Mouse (Mus musculus) embryonic facial prominence, embryonic 10.5 days (tissue): ENCODE measurements around the gene Rtn4ip1. TPM values are rescaled to one million over a fixed set of nuclear protein-coding genes. Genes with fewer than 3 reads are reported as not detected.

Experiments used
- DNase-seq: peaks from one replicate; pipeline ENCODE4 v3.0.0-alpha.2; 2017; ENCODE audit warnings: low spot score
- H3K27ac ChIP-seq: fragments of 300-500 bp; sonication (generic); replicated peaks from 2 replicates; pipeline ENCODE4 v1.5.1; 2016; ENCODE audit warnings: mild to moderate bottlenecking
- H3K27me3 ChIP-seq: fragments of 300-500 bp; sonication (generic); replicated peaks from 2 replicates; pipeline ENCODE4 v1.6.1; 2016; ENCODE audit warnings: low read depth, mild to moderate bottlenecking; ENCODE audit not compliant: poor library complexity, severe bottlenecking
- H3K36me3 ChIP-seq: fragments of 300-500 bp; sonication (generic); replicated peaks from 2 replicates; pipeline ENCODE4 v1.6.1; 2016; ENCODE audit warnings: mild to moderate bottlenecking, moderate library complexity
- H3K4me1 ChIP-seq: fragments of 300-500 bp; sonication (generic); 2 replicates; pipeline ENCODE4 v1.6.1; 2016
- H3K4me3 ChIP-seq: fragments of 300-500 bp; sonication (generic); 2 replicates; pipeline ENCODE4 v1.5.1; 2016; ENCODE audit warnings: mild to moderate bottlenecking, moderate library complexity
- H3K9me3 ChIP-seq: fragments of 300-500 bp; sonication (generic); 2 replicates; pipeline ENCODE4 v1.6.1; 2016; ENCODE audit warnings: mild to moderate bottlenecking
- WGBS: fragments of 180-500 bp; shearing (Covaris S2); methylation state at CpG from one replicate; pipeline ENCODE4 v1.1.7; 2016; 5-methylcytosine and 5-hydroxymethylcytosine counted together
- polyA plus RNA-seq: library from polyadenylated mRNA; unstranded; fragments of >200 nt; fragmentation: Nextera tagmentation; extraction: Ambion mirVana; gene quantifications from 2 replicates; pipeline ENCODE4 v1.2.1, GENCODE M21; 2016

Gene Rtn4ip1
- polyA plus RNA-seq, 1 experiment from 2014 or later, result 19.5 TPM

DNA sequence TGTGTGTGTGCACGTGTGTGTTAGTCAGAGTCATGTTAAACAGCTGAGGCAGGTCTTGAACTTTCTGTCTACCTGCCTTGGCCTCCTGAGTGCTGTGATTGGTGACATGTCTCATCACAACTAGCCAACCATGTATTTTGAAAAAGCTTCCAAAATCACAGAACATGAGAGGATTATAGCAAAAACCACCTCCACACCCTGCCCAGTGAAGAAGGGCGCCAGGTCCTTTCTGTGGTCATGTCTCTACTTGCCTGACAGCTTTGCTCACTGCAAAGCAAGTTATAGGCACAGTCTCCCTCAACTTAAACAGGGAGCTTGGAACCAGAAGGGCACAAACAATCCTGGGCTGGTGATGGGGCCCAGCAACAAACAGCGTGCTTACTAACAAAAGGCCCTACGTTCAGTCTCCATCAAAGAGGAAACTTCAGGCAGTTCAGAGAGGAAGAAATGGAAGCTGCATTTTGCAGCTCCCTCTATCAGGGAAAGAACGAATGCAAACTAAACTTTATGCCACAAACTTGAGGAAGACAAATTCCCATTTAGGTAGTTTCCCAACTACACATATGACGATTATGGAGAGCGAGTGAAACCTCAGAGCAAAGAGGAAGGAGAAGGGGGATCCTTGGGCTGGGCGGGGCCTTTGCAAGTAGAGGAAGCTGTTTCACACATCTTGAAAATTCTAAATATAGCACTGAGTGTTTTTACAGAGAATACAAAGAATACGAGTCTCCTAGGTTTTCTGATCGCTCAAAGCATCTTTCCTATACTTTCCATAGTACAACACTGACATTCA lies 94.4 kb downstream of the Rtn4ip1 start:
- no peak for DNase-seq
- 81% methylated on average over 10 of the region's 10 CpGs for WGBS
- Histone ChIP-seq H3K9me3 (no peaks in the 10 kb centered on the region), H3K4me1 (0 out of 2 replicates have a peak, but pooled peaks cover 3% of the 10 kb centered on the region), H3K27ac (no peak overlapping the region), H3K36me3 (no peaks in the 10 kb centered on the region), H3K27me3 (peaks cover 31% of the 10 kb centered on the region), H3K4me3 (no peak overlapping the region)

DNA sequence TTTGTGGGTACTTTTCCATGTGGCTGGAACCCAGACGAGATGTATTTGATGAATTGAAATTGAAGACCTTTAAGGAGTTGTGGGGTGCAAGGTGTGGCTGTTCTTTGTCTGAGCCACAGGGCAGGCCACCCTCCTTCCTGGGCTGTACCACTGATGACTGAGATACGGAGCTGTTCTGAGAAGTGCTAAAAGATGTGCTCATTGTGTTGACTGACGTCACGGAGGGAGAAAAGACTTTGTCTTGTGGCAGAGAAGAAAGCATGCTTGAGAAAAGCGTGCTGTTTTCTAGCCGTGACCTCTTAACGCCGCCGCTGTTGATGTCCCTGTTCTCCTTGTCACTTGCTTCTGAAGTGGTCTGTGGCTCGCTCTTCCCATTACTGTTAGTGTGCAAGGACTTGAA lies 95.7 kb downstream of the Rtn4ip1 start:
- H3K27ac ChIP-seq, result no peak overlapping the region
- H3K4me3 ChIP-seq, result no peak overlapping the region
- no peaks in the 10 kb centered on the region for H3K9me3 ChIP-seq
- peaks cover 8% of the 10 kb centered on the region; the same call in 1 of the 2 replicates for H3K4me1 ChIP-seq
- no peaks in the 10 kb centered on the region for H3K36me3 ChIP-seq
- no peak for DNase-seq
- WGBS, result 84% methylated on average over 10 of the region's 10 CpGs
- peaks cover 43% of the 10 kb centered on the region for H3K27me3 ChIP-seq

DNA sequence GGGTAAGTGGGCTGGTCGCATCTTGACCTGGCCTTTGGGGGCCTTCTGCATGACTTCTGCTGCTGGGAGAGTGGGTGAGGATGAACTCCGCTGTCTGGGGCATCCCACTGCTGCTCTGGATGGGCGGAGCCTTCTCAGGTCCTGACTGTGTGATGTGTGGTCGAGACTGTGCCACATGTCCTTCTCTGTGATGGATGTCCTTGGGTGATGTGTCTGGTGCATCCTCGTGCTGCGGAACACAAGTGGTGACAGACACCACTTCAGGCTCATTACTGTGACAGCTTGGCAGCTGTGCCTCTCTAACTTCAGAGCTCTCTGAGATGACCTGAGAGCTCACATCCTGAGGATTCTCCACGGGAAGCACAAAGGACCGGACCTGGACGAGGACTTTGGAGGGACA lies 96.4 kb downstream of the Rtn4ip1 start:
- Histone ChIP-seq H3K27me3 (peaks cover 51% of the 10 kb centered on the region), H3K4me1 (peaks cover 14% of the 10 kb centered on the region; the same call in 1 of the 2 replicates), H3K9me3 (no peaks in the 10 kb centered on the region), H3K4me3 (no peak overlapping the region), H3K27ac (no peak overlapping the region), H3K36me3 (no peaks in the 10 kb centered on the region)
- 79% methylated on average over 9 of the region's 9 CpGs for WGBS
- DNase-seq, result no peak

DNA sequence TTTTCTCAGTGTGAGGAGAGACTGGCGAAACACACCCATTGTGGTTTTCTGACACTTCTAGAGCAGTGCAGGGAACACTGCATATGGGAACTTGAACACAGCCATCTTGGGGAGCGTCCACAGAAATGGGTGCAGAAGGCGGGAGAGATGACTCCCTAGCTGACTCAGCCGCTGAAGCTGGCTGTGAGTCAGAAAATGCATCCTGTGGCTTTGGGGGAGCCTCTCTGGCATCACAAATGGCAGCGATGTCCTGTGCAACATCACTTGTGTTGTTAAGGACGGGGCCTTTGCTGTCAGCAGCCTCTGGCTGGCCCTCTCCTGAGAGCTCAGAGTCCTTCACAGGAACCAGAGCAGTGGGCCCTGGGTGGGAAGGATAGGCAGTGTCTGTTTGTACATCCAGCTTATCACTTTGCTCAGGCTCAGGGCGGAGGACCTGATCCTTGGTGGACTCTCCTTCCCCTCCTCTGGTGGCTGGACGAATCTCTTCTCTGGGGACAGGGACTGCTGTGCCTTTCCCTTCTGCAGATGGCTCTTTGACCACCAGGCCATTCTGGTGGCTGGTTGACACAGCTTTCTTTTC lies 97.0 kb downstream of the Rtn4ip1 start:
- no peak for DNase-seq
- Histone ChIP-seq H3K9me3 (no peaks in the 10 kb centered on the region), H3K27me3 (peaks cover 56% of the 10 kb centered on the region), H3K27ac (no peak overlapping the region), H3K36me3 (no peaks in the 10 kb centered on the region), H3K4me3 (no peak overlapping the region), H3K4me1 (peaks cover 20% of the 10 kb centered on the region)
- WGBS, result 87% methylated on average over 8 of the region's 8 CpGs

DNA sequence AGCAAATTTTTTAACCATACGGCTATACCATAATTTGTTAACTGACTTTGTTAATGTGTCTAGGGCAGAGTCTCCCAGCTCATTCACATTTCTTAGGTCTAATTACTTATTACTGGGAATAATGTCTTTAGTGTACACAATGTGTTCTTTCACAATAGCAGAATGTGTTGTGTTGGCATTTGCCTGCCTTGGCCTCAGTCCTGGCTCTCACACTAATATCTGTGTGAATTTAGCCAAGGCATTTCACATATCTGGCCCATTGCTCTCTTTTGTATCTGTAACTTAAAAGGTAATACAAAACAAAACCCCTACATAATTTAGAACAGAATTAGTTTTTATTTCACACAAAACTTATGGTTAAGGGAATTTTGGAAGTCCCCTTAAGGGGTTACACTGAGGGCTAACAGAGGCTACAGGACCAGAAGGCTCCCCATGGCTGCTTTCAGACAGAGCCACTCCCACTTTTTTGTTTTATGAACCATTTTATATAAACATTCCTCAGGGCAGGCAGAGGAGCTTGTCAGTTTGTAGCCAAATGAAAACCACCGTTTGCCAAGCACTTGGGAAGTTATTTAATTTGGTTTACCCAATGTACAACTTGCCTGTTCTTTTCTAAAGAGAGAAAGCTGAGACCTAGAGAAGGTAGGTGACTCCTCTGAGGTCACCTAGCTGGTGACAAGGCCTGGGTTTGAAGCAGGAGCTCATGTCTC lies 98.7 kb downstream of the Rtn4ip1 start:
- peaks cover 30% of the 10 kb centered on the region for H3K4me1 ChIP-seq
- H3K9me3 ChIP-seq, result no peaks in the 10 kb centered on the region
- 69% methylated on average over 2 of the region's 2 CpGs for WGBS
- H3K36me3 ChIP-seq, result no peaks in the 10 kb centered on the region
- H3K4me3 ChIP-seq, result no peak overlapping the region
- DNase-seq, result no peak
- H3K27me3 ChIP-seq, result peaks cover 74% of the 10 kb centered on the region
- no peak overlapping the region for H3K27ac ChIP-seq

DNA sequence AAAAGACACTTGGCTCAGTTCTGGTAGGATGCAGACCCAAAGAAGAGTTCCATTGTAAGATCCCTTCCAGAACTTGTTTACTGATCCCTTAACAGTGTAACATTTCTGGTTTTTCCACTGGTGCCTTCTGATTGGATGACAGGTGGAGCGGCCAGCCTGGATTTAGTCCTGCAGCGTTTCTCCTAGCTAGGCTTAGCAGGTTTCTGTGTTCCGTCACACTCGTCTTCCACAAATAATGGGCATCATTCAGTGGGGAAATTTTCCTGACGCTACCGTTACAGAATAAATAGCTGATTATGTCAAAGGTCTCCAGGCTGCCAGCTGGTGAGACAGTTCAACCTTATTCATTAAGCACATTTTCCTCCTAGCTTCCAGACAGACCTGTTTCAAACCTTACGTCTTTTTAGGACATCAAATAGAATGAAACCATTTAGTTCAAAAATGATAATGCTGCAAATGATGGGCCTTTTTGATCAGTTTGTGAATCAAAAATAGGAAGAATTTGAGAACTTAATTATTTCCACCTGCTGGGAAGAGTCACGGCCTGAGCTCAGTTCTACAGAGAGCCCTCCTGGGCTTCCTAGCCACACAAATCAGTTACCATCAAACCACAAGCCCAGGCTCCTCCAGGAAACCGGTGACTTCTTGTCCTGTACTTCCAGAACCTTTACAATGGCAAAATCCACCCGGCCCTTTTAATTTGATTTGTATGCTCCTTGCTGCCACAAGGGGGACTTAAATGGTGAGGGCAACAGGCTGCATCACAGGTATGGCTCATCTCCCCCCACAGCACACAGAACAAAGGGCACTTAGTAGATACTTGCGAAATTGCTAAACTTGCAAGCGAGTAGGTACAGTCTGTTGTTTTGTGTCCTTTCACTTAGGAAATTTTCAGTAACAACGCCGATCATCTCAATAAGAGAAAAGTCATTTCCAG lies 100.7 kb downstream of the Rtn4ip1 start:
- no peak overlapping the region for H3K4me3 ChIP-seq
- no peaks in the 10 kb centered on the region for H3K9me3 ChIP-seq
- peaks cover 93% of the 10 kb centered on the region for H3K27me3 ChIP-seq
- peaks cover 42% of the 10 kb centered on the region for H3K4me1 ChIP-seq
- peak; percentile 51 for DNase-seq
- no peak overlapping the region for H3K27ac ChIP-seq
- no peaks in the 10 kb centered on the region for H3K36me3 ChIP-seq
- WGBS, result 13% methylated on average over 14 of the region's 14 CpGs

DNA sequence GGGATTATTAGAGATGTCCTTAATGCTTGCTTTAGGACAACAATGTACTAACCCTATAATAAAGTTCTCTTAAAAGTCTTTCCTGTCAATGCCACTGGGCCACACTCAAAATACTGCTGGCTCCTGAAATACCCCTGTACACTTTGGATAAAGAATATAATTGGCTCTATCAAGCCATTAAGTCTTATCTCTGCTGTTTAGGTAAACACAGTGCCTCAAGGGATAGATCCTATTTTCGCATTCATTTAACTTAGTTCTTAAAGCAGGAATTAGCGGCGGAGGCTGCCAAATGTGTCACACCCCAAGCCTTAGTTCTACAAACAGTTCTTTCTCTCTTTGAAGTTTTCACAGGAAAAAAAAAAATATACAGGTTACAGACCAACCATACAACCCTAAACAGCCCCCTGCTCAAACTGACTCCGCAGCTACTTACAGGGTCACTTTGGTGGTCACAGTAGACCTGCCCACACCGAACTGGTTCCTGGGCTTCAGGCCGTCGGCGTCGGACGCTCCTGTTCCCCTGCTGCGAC lies 101.5 kb downstream of the Rtn4ip1 start:
- DNase-seq, result no peak
- Histone ChIP-seq H3K4me3 (peak overlapping the region; percentile 59), H3K9me3 (no peaks in the 10 kb centered on the region), H3K27me3 (peaks cover 93% of the 10 kb centered on the region), H3K4me1 (peaks cover 42% of the 10 kb centered on the region), H3K27ac (peak overlapping the region; percentile 26; the same call in 1 of the 2 replicates), H3K36me3 (no peaks in the 10 kb centered on the region)
- WGBS, result 3% methylated on average over 11 of the region's 11 CpGs

DNA sequence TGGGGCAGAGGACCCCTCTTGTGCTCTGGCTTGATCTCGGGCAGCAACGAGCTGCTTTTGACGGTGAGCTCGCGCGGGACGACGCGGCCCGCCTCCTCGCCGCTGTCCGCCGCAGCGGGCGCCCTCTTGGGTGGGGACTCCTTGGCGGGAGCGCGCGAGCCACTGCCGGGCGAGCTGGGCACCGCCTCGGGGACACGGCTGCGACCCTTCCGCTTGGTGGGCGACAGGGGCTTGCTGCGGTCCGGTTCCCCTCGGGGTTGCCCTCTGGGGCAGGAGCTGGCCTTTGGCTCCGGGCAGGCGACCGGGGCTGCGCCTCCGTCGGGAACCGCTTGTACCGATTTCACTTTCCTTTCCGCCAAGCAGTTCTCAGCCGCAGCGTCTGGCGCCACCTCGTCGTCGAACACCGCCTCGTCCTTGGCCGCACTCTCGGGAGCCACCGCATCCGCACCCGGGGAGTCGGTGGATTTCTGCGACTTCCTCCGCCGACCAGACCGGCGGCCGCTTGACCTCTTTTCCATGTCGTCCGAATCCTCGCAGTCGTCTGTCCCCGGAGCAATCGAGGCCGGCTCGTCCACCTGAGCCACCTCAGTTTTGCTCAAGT lies 102.0 kb downstream of the Rtn4ip1 start:
- H3K9me3 ChIP-seq, result no peaks in the 10 kb centered on the region
- peaks cover 94% of the 10 kb centered on the region for H3K27me3 ChIP-seq
- peak; percentile 63 for DNase-seq
- peaks cover 42% of the 10 kb centered on the region for H3K4me1 ChIP-seq
- peak overlapping the region; percentile 26 for H3K27ac ChIP-seq
- H3K4me3 ChIP-seq, result peak overlapping the region; percentile 59
- no peaks in the 10 kb centered on the region for H3K36me3 ChIP-seq
- under 1% methylated on average over 68 of the region's 68 CpGs for WGBS

DNA sequence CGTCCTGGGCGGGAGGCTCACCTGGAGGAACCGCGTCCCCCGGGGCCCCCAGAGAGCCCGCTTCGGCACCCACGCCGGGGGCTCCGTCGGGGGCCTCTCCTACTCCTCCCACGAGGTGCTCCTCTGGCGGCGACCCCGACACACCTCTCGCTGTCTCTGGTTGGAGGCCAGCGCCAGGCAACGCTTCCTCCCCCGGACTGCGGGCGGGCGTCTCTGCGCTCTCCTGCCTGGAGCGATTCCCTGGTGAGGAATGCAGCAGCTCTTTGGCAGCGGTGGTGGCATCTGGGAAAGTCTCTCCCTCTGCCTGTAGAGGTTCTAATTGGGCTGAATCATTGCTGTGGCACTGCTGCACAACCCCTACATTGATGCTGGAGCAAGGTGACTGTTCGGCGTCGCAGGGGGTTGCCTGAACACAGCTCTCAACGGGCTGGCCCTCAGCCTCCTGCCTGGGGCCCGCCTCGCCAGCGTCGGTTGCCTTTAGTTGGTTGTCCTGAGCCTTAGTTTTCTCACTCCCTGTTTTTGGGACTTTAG lies 102.7 kb downstream of the Rtn4ip1 start:
- Histone ChIP-seq H3K27ac (no peak overlapping the region), H3K27me3 (peaks cover 91% of the 10 kb centered on the region), H3K36me3 (no peaks in the 10 kb centered on the region), H3K4me1 (peaks cover 42% of the 10 kb centered on the region), H3K9me3 (no peaks in the 10 kb centered on the region), H3K4me3 (peak overlapping the region; percentile 59)
- 2% methylated on average over 33 of the region's 33 CpGs for WGBS
- DNase-seq, result peak; percentile 65

DNA sequence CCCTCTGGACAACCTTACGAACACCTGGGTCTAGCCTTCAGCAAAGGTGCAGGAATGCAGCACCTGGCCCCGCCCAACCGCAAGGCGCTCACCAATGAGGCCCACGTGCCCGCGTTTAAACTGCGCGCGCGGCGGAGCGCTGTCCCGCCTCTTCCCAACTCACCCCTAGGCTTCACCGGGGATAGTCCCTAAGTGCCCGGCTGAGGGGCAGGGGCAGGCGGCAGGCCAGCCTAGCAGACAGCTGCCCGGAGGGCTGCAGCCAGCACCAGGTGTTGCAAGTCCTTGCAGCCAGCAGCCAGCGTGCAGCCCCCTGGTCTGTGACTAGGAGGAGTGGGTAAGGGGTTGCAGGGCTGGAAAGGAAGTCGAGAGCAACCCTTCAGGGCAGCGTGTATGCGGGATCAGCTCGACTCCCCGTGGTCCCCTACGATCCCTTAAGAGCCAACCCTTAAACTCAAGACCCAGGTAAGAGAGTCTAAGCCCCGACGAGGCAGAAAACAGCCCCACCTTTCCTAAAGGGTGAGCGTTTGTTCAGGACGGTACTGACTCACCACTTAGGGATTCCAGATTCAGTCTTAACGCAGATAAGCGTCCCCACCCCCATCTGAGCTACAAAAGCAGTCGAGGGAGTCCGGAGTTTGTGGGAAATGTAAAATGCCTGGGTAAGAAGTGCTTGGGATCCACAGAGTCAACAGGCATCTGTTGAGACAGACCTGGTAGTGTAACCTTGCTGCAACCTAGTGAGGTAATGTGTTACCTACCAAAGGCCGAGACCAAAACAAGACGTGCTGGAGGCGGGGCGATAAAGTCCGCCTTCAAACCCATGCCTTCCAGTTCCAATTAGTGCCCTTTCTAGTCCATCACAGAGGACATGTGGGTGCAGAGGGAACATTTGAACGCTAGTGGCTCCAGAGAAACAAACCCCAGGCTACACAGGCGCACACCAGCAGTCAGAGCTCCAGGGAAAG lies 104.4 kb downstream of the Rtn4ip1 start:
- Histone ChIP-seq H3K9me3 (no peaks in the 10 kb centered on the region), H3K36me3 (no peaks in the 10 kb centered on the region), H3K4me1 (peaks cover 39% of the 10 kb centered on the region), H3K27ac (peak overlapping the region; percentile 26; the same call in 1 of the 2 replicates), H3K27me3 (peaks cover 81% of the 10 kb centered on the region), H3K4me3 (peak overlapping the region; percentile 57)
- under 1% methylated on average over 40 of the region's 40 CpGs for WGBS
- peak; percentile 75 for DNase-seq
